Mouse (Mus musculus): ENCODE measurements around the gene Anapc7. TPM values are rescaled to one million over a fixed set of nuclear protein-coding genes. Genes with fewer than 3 reads are reported as not detected.

The Anapc7 gene
- polyA plus RNA-seq, 1 experiment, result 41.9 TPM

GRCm38 (mm10) chr5:122440095-122440630 lies 18.7 kb downstream of the Anapc7 start:
- no peak overlapping the region for H3K4me3 ChIP-seq (ENCODE audit: low read depth, low read length)
- H3K36me3 ChIP-seq (ENCODE audit: control insufficient read depth, insufficient read depth, low read length, poor library complexity, severe bottlenecking), result peaks cover 69% of the 10 kb centered on the region
- H3K9me3 ChIP-seq (replicated peaks; ENCODE audit: control insufficient read depth, insufficient read depth, low read length, poor library complexity, severe bottlenecking), result no peaks in the 10 kb centered on the region
- H3K27me3 ChIP-seq (ENCODE audit: control insufficient read depth, insufficient read depth, low read length, poor library complexity, severe bottlenecking), result no peaks in the 10 kb centered on the region
- no peak overlapping the region for H3K27ac ChIP-seq (ENCODE audit: insufficient read depth, low read length)
- no peaks in the 10 kb centered on the region for H3K4me1 ChIP-seq (ENCODE audit: control insufficient read depth, insufficient read depth, low read length)
- no peak overlapping the region for H3K9ac ChIP-seq (ENCODE audit: low read depth, poor library complexity, severe bottlenecking)
- no peak for TF ChIP-seq POLR2A (IDR thresholded peaks at IDR 0.05; ENCODE audit: insufficient read depth, low read length)

GRCm38 (mm10) chr5:122444492-122444891 lies 23.0 kb downstream of the Anapc7 start:
- Histone ChIP-seq H3K27ac (ENCODE audit: insufficient read depth, low read length) (no peak overlapping the region), H3K9ac (ENCODE audit: low read depth, poor library complexity, severe bottlenecking) (no peak overlapping the region), H3K36me3 (ENCODE audit: control insufficient read depth, insufficient read depth, low read length, poor library complexity, severe bottlenecking) (peaks cover 33% of the 10 kb centered on the region), H3K27me3 (ENCODE audit: control insufficient read depth, insufficient read depth, low read length, poor library complexity, severe bottlenecking) (no peaks in the 10 kb centered on the region), H3K4me1 (ENCODE audit: control insufficient read depth, insufficient read depth, low read length) (peaks cover 3% of the 10 kb centered on the region), H3K4me3 (ENCODE audit: low read depth, low read length) (no peak overlapping the region), H3K9me3 (replicated peaks; ENCODE audit: control insufficient read depth, insufficient read depth, low read length, poor library complexity, severe bottlenecking) (no peaks in the 10 kb centered on the region)
- TF ChIP-seq POLR2A (IDR thresholded peaks at IDR 0.05; ENCODE audit: insufficient read depth, low read length) (no peak), CTCF (IDR thresholded peaks at IDR 0.05; ENCODE audit: low read depth, low read length) (no peak), EP300 (IDR thresholded peaks at IDR 0.05; ENCODE audit: insufficient read depth, low read depth, low read length) (no peak)

GRCm38 (mm10) chr5:122445051-122445610 lies 23.6 kb downstream of the Anapc7 start:
- H3K36me3 ChIP-seq (ENCODE audit: control insufficient read depth, insufficient read depth, low read length, poor library complexity, severe bottlenecking), result peaks cover 28% of the 10 kb centered on the region
- H3K9me3 ChIP-seq (replicated peaks; ENCODE audit: control insufficient read depth, insufficient read depth, low read length, poor library complexity, severe bottlenecking), result no peaks in the 10 kb centered on the region
- H3K27me3 ChIP-seq (ENCODE audit: control insufficient read depth, insufficient read depth, low read length, poor library complexity, severe bottlenecking), result no peaks in the 10 kb centered on the region
- no peak overlapping the region for H3K9ac ChIP-seq (ENCODE audit: low read depth, poor library complexity, severe bottlenecking)
- no peak overlapping the region for H3K4me3 ChIP-seq (ENCODE audit: low read depth, low read length)
- H3K4me1 ChIP-seq (ENCODE audit: control insufficient read depth, insufficient read depth, low read length), result peaks cover 3% of the 10 kb centered on the region
- TF ChIP-seq CTCF (IDR thresholded peaks at IDR 0.05; ENCODE audit: low read depth, low read length), result no peak
- TF ChIP-seq POLR2A (IDR thresholded peaks at IDR 0.05; ENCODE audit: insufficient read depth, low read length), result no peak
- TF ChIP-seq EP300 (IDR thresholded peaks at IDR 0.05; ENCODE audit: insufficient read depth, low read depth, low read length), result no peak
- H3K27ac ChIP-seq (ENCODE audit: insufficient read depth, low read length), result no peak overlapping the region

- Histone ChIP-seq H3K4me1 (ENCODE audit: control insufficient read depth, insufficient read depth, low read length) (peaks cover 9% of the 10 kb centered on the region), H3K27me3 (ENCODE audit: control insufficient read depth, insufficient read depth, low read length, poor library complexity, severe bottlenecking) (no peaks in the 10 kb centered on the region), H3K9me3 (replicated peaks; ENCODE audit: control insufficient read depth, insufficient read depth, low read length, poor library complexity, severe bottlenecking) (no peaks in the 10 kb centered on the region), H3K36me3 (ENCODE audit: control insufficient read depth, insufficient read depth, low read length, poor library complexity, severe bottlenecking) (peaks cover 9% of the 10 kb centered on the region), H3K9ac (ENCODE audit: low read depth, poor library complexity, severe bottlenecking) (no peak overlapping the region), H3K4me3 (ENCODE audit: low read depth, low read length) (no peak overlapping the region), H3K27ac (ENCODE audit: insufficient read depth, low read length) (no peak overlapping the region)
- TF ChIP-seq POLR2A (IDR thresholded peaks at IDR 0.05; ENCODE audit: insufficient read depth, low read length) (no peak), EP300 (IDR thresholded peaks at IDR 0.05; ENCODE audit: insufficient read depth, low read depth, low read length) (no peak), CTCF (IDR thresholded peaks at IDR 0.05; ENCODE audit: low read depth, low read length) (no peak)
Observed at GRCm38 (mm10) chr5:122447857-122448256, 26.4 kb downstream of the Anapc7 start.

- no peak overlapping the region for H3K4me3 ChIP-seq (ENCODE audit: low read depth, low read length)
- H3K9me3 ChIP-seq (replicated peaks; ENCODE audit: control insufficient read depth, insufficient read depth, low read length, poor library complexity, severe bottlenecking), result no peaks in the 10 kb centered on the region
- TF ChIP-seq POLR2A (IDR thresholded peaks at IDR 0.05; ENCODE audit: insufficient read depth, low read length) (no peak), CTCF (IDR thresholded peaks at IDR 0.05; ENCODE audit: low read depth, low read length) (peak; percentile 38)
- H3K4me1 ChIP-seq (ENCODE audit: control insufficient read depth, insufficient read depth, low read length), result peaks cover 9% of the 10 kb centered on the region
- H3K36me3 ChIP-seq (ENCODE audit: control insufficient read depth, insufficient read depth, low read length, poor library complexity, severe bottlenecking), result peaks cover 6% of the 10 kb centered on the region; the same call in 1 of the 2 replicates
- no peak overlapping the region for H3K9ac ChIP-seq (ENCODE audit: low read depth, poor library complexity, severe bottlenecking)
- H3K27ac ChIP-seq (ENCODE audit: insufficient read depth, low read length), result no peak overlapping the region
- H3K27me3 ChIP-seq (ENCODE audit: control insufficient read depth, insufficient read depth, low read length, poor library complexity, severe bottlenecking), result no peaks in the 10 kb centered on the region
Observed at GRCm38 (mm10) chr5:122448869-122449268, 27.4 kb downstream of the Anapc7 start.

- Histone ChIP-seq H3K36me3 (ENCODE audit: control insufficient read depth, insufficient read depth, low read length, poor library complexity, severe bottlenecking) (no peaks in the 10 kb centered on the region), H3K9ac (ENCODE audit: low read depth, poor library complexity, severe bottlenecking) (no peak overlapping the region), H3K27me3 (ENCODE audit: control insufficient read depth, insufficient read depth, low read length, poor library complexity, severe bottlenecking) (no peaks in the 10 kb centered on the region), H3K4me3 (ENCODE audit: low read depth, low read length) (no peak overlapping the region), H3K27ac (ENCODE audit: insufficient read depth, low read length) (no peak overlapping the region), H3K9me3 (replicated peaks; ENCODE audit: control insufficient read depth, insufficient read depth, low read length, poor library complexity, severe bottlenecking) (no peaks in the 10 kb centered on the region), H3K4me1 (ENCODE audit: control insufficient read depth, insufficient read depth, low read length) (peaks cover 13% of the 10 kb centered on the region)
- TF ChIP-seq POLR2A (IDR thresholded peaks at IDR 0.05; ENCODE audit: insufficient read depth, low read length) (no peak), EP300 (IDR thresholded peaks at IDR 0.05; ENCODE audit: insufficient read depth, low read depth, low read length) (no peak), CTCF (IDR thresholded peaks at IDR 0.05; ENCODE audit: low read depth, low read length) (no peak)
Observed at GRCm38 (mm10) chr5:122449946-122450345, 28.5 kb downstream of the Anapc7 start.
